Comparison of ENCODE assay signal across 13 mouse cellular contexts in the genomic region with DNA sequence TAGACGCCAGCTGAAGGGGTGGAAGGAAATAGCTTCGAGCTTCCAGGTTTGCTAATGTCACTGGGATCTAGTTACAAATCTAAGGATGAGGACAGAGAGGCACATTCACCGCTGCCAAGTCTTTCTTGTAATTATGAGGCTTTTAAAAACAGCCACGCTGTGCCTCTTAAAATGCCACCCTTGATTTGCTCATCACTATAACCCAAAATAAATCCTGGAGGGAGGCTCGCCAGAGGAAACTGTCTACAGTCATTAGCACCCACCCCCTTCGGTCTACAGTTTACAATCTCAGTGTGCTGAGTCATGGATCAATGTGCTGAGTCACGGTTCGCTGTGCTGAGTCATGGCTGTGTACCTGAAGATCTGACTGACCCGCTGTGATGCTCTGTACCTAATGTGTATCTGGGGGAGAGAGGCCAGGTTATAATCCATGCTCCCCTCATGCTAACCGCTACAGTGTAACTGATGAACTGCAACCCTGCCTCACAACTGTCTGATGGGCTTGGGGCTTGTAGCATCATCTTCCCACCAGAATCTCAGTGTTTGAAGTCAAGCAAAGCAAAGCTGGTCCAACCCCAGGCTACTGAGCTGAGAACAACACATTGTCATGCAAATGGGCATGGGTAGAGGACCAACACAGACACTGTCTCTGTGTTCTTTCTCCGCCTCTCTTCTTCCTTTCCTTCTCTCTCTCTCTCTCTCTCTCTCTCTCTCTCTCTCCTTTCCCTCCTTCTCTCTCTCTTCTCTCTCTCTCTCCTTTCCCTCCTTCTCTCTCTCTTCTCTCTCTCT.
DNase-seq lines count a peak whose midpoint lies in the region; ATAC-seq and TF ChIP-seq lines count a peak whose summit lies in the region.
"Had no signal": no experiment of that assay in that cellular context is flagged by ENCODE, and none has a peak within 500 bp of the region (broad histone marks: within the 10 kb centered on the region; RNA-seq: fewer than 3 reads in every experiment).

No protein-coding gene starts in this region.

- intact Hi-C loops in left cerebral cortex, postnatal 14 days (cut with DNase I): no loop called here
- intact Hi-C loops in heart, postnatal 14 days (cut with DNase I): no loop called here

- DNase-seq in adrenal gland, adult (ENCODE audit: inconsistent age in 2 of 2, low spot score in 1 of 2): peak; percentile 12 to 40
- no peak for DNase-seq in adrenal gland, adult 18-20 months (ENCODE audit: low spot score in 2 of 2)
- peak; percentile 46 to 56 for DNase-seq in frontal cortex, postnatal 14 days (ENCODE audit: low spot score in 2 of 2)
- peak; percentile 62 to 78 for DNase-seq in left cerebral cortex, postnatal 14 days (ENCODE audit: low spot score in 2 of 2)
- no peak for DNase-seq in ovary, postnatal 14 days (ENCODE audit: low spot score)
- DNase-seq in heart, postnatal 14 days: no peak
- DNase-seq: heart, postnatal 10 days; lung, postnatal 4 days; thymus, postnatal 25 days had no signal

- no peaks in the 10 kb centered on the region; the same call in 1 of the 2 replicates for H3K9me3 ChIP-seq in ES-Bruce4 (replicated peaks; ENCODE audit: control insufficient read depth, insufficient read depth, low read length, poor library complexity, severe bottlenecking)
- H3K9me3 ChIP-seq: kidney, embryonic 15.5 days had no signal

- no peak for ATAC-seq in megakaryocyte, adult 5-6 weeks (ENCODE audit: poor library complexity, severe bottlenecking)

- peak; percentile 70 for TF ChIP-seq EP300 in ES-Bruce4 (IDR thresholded peaks at IDR 0.05; ENCODE audit: insufficient read depth, low read depth, low read length)

- TF ChIP-seq POLR2A in ES-Bruce4 (IDR thresholded peaks at IDR 0.05; ENCODE audit: insufficient read depth, low read length): no peak

- no peaks in the 10 kb centered on the region for H3K27me3 ChIP-seq in ES-Bruce4 (ENCODE audit: control insufficient read depth, insufficient read depth, low read length, poor library complexity, severe bottlenecking)
- H3K27me3 ChIP-seq: kidney, embryonic 15.5 days had no signal

- no peak overlapping the region for H3K27ac ChIP-seq in ES-Bruce4 (ENCODE audit: insufficient read depth, low read length)
- H3K27ac ChIP-seq: kidney, embryonic 15.5 days had no signal

- no peak overlapping the region for H3K4me3 ChIP-seq in ES-Bruce4 (ENCODE audit: low read depth, low read length)
- H3K4me3 ChIP-seq: kidney, embryonic 15.5 days; myocyte had no signal

- TF ChIP-seq CTCF in ES-Bruce4 (IDR thresholded peaks at IDR 0.05; ENCODE audit: low read depth, low read length): no peak

- no peaks in the 10 kb centered on the region for H3K4me1 ChIP-seq in ES-Bruce4 (ENCODE audit: control insufficient read depth, insufficient read depth, low read length)

- H3K36me3 ChIP-seq in ES-Bruce4 (ENCODE audit: control insufficient read depth, insufficient read depth, low read length, poor library complexity, severe bottlenecking): no peaks in the 10 kb centered on the region
- H3K36me3 ChIP-seq: kidney, embryonic 15.5 days had no signal

- H3K9ac ChIP-seq in ES-Bruce4 (ENCODE audit: low read depth, poor library complexity, severe bottlenecking): no peak overlapping the region
- H3K9ac ChIP-seq: kidney, embryonic 15.5 days had no signal

Comparison
In these comparisons a context has a peak if more than half of its experiments do, and no peak if none do; other contexts are left out.
1. DNase-seq: peak in adrenal gland, adult (2 of 2), frontal cortex, postnatal 14 days (2 of 2) and left cerebral cortex, postnatal 14 days (2 of 2); none in adrenal gland, adult 18-20 months (0 of 2), ovary, postnatal 14 days (single experiment) and heart, postnatal 14 days (0 of 2).